Mouse (Mus musculus) G1E (cell line): ENCODE measurements around the gene Iffo1. TPM values are rescaled to one million over a fixed set of nuclear protein-coding genes. Genes with fewer than 3 reads are reported as not detected.

Experiments
- ATAC-seq: 2 replicates; pipeline ENCODE4 v1.8.0; 2016; ENCODE audit warnings: mild to moderate bottlenecking; ENCODE audit not compliant: insufficient number of reproducible peaks, poor library complexity, low FRiP score, severe bottlenecking; ENCODE audit errors: extremely low read depth
- DNase-seq: peaks from one replicate; pipeline ENCODE4 v3.0.0; 2012; ENCODE audit warnings: low spot score
- H3K27me3 ChIP-seq: 2 replicates; pipeline ENCODE4 v1.6.1; 2012; ENCODE audit warnings: mild to moderate bottlenecking, low read length, inconsistent platforms; ENCODE audit not compliant: insufficient read depth
- H3K36me3 ChIP-seq: replicated peaks from 2 replicates; pipeline ENCODE3; 2012; ENCODE audit warnings: mild to moderate bottlenecking, inconsistent platforms
- H3K4me1 ChIP-seq: 2 replicates; pipeline ENCODE4 v1.6.1; 2012; ENCODE audit warnings: low read depth, low read length, inconsistent platforms, mixed read lengths; ENCODE audit not compliant: insufficient read depth
- H3K4me3 ChIP-seq: 2 replicates; pipeline ENCODE4 v1.5.1; 2012; ENCODE audit warnings: low read depth, mild to moderate bottlenecking, inconsistent platforms, low read length, moderate library complexity, mixed read lengths
- H3K9me3 ChIP-seq: replicated peaks from 2 replicates; pipeline ENCODE4 v1.6.1; 2012; ENCODE audit warnings: inconsistent platforms
- CTCF ChIP-seq: IDR thresholded peaks from 2 replicates; pipeline ENCODE4 v1.5.1; 2012; ENCODE audit warnings: low read depth, low read length, inconsistent platforms, mixed read lengths
- GATA1 ChIP-seq: IDR thresholded peaks from 2 replicates; pipeline ENCODE4 v1.6.1; 2012; ENCODE audit warnings: borderline replicate concordance, low read length, inconsistent platforms, mixed read lengths
- GATA2 ChIP-seq: IDR thresholded peaks from 2 replicates; pipeline ENCODE4 v1.6.1; 2012; ENCODE audit warnings: low read depth, low read length, inconsistent platforms, borderline replicate concordance
- POLR2AphosphoS5 ChIP-seq: IDR thresholded peaks from 2 replicates; pipeline ENCODE4 v1.6.1; 2012; ENCODE audit warnings: low read depth, low read length, inconsistent platforms; ENCODE audit not compliant: insufficient replicate concordance
- TAL1 ChIP-seq: conservative IDR thresholded peaks from 2 replicates; pipeline ENCODE4 v1.6.1; 2012; ENCODE audit warnings: low read depth, low read length, inconsistent platforms, mixed read lengths
- polyA plus RNA-seq: library from polyadenylated mRNA; stranded (reverse); fragments of >175 nt; gene quantifications from 2 replicates; pipeline ENCODE4 v1.2.3, GENCODE M21; 2012
- total RNA-seq, 2 experiments: library from RNA; stranded (forward) in 1 of 2; stranded (reverse) in 1 of 2; fragments of 200-1000 nt in 1 of 2; fragments of >200 nt in 1 of 2; fragmentation: Nextera tagmentation in 1 of 2; gene quantifications; 2 replicates each; pipeline ENCODE4 v1.2.3; 2014 to 2017

Gene Iffo1
- total and polyA plus RNA-seq, 3 experiments: 14.5 to 26.9 (median 25.1) TPM

- Histone ChIP-seq H3K9me3 (no peaks in the 10 kb centered on the region), H3K36me3 (peaks cover 79% of the 10 kb centered on the region), H3K27me3 (no peaks in the 10 kb centered on the region), H3K4me1 (peaks cover 59% of the 10 kb centered on the region), H3K4me3 (peak overlapping the region; percentile 85)
- DNase-seq (no peak), ATAC-seq (no peak)
- TF ChIP-seq POLR2AphosphoS5 (no peak), CTCF (no peak), GATA2 (no peak), GATA1 (no peak), TAL1 (no peak)
Measured at GRCm38 (mm10) chr6:125132470-125132869, 12.6 kb upstream of the Iffo1 start.

- ATAC-seq (no peak), DNase-seq (no peak)
Measured at GRCm38 (mm10) chr6:125137002-125137671, 7.9 kb upstream of the Iffo1 start.

DNA sequence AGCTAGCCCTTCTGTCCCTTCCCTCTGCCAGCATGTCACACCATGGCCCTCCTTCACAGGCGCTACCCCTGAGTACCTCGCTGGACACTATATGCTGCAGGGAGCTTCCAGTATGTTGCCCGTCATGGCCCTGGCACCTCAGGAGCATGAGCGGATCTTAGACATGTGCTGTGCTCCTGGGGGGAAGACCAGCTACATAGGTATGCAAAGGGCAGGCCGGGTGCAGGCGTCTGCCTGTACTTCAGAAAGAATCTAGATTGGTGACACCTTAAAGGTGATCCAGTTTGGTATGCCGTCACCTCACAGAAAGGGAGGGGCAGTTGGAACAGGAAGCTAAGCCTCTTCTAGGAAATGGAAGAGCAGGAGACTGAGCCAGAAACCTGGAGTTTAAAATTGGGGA lies 5.3 kb upstream of the Iffo1 start:
- Histone ChIP-seq H3K9me3 (no peaks in the 10 kb centered on the region), H3K36me3 (peaks cover 99% of the 10 kb centered on the region), H3K27me3 (no peaks in the 10 kb centered on the region), H3K4me3 (no peak overlapping the region), H3K4me1 (peaks cover 85% of the 10 kb centered on the region)
- ATAC-seq (no peak), DNase-seq (no peak)
- TF ChIP-seq POLR2AphosphoS5: 0 out of 2 replicates have a peak, but pooled peaks have one; percentile 27
- no peak for TF ChIP-seq TAL1

More at GRCm38 (mm10) chr6:125137002-125137671, 7.9 kb upstream of the Iffo1 start:
- Histone ChIP-seq H3K36me3 (peaks cover 94% of the 10 kb centered on the region), H3K9me3 (no peaks in the 10 kb centered on the region), H3K27me3 (no peaks in the 10 kb centered on the region), H3K4me3 (peak overlapping the region; percentile 2; the same call in 1 of the 2 replicates), H3K4me1 (peaks cover 82% of the 10 kb centered on the region)
- TF ChIP-seq TAL1 (no peak), POLR2AphosphoS5 (no peak), GATA1 (no peak), GATA2 (no peak), CTCF (no peak)

DNA sequence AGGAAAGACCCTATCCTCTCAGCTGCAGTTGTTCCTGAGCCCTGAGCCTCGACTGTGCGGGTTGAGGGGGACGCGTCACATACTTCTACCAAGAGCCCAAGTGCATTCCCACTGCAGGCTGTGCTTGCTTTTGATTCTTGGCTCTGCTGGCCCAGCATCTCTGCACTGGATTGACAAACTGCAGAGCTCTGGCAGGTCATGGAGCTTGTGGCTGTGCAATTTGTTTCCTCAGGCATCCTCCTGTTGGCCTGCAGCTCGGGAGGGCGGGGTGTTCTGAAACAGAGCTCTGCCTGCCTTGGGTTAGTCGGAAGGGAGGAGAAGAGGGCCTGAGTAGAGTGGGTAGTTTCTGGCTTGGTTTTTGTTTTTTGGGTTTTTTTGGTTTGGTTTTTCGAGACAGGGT lies 2.6 kb upstream of the Iffo1 start:
- Histone ChIP-seq H3K4me3 (no peak overlapping the region), H3K4me1 (peaks cover 88% of the 10 kb centered on the region), H3K9me3 (no peaks in the 10 kb centered on the region), H3K36me3 (peaks cover 91% of the 10 kb centered on the region), H3K27me3 (no peaks in the 10 kb centered on the region)
- DNase-seq (no peak), ATAC-seq (no peak)
- TF ChIP-seq CTCF (no peak), TAL1 (no peak), GATA2 (no peak), GATA1 (no peak), POLR2AphosphoS5 (no peak)

DNA sequence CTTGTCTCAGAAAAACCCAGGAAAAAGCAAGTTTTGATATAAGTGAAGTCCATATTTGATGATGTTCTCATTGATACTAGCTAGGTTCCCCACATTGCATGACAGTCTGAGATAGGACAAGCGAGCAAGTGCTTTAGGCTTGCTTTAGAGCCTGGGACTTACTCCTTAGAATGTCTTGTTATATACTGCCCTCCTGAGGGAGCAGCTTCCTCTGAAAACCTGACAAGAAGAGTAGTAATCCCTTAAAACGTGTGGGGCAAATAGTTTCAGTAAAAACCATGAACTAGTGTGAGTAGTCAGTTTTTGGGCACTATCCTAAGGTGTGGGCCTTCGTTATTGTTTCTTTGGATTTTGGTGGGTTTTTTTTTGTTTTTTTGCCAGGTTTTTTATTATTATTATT lies 1.9 kb upstream of the Iffo1 start:
- H3K9me3 ChIP-seq: no peaks in the 10 kb centered on the region
- no peak for DNase-seq
- no peak for ATAC-seq
- H3K27me3 ChIP-seq: no peaks in the 10 kb centered on the region
- TF ChIP-seq POLR2AphosphoS5 (no peak), GATA2 (no peak), TAL1 (no peak), GATA1 (no peak), CTCF (no peak)
- H3K4me3 ChIP-seq: no peak overlapping the region
- peaks cover 91% of the 10 kb centered on the region for H3K36me3 ChIP-seq
- peaks cover 89% of the 10 kb centered on the region for H3K4me1 ChIP-seq

GRCm38 (mm10) chr6:125143904-125144303 lies 1.1 kb upstream of the Iffo1 start:
- no peak for DNase-seq
- H3K4me3 ChIP-seq: peak overlapping the region; percentile 16; the same call in 1 of the 2 replicates
- H3K36me3 ChIP-seq: peaks cover 91% of the 10 kb centered on the region
- H3K27me3 ChIP-seq: no peaks in the 10 kb centered on the region
- no peaks in the 10 kb centered on the region for H3K9me3 ChIP-seq
- no peak for ATAC-seq
- H3K4me1 ChIP-seq: peaks cover 90% of the 10 kb centered on the region
- TF ChIP-seq GATA1 (no peak), TAL1 (no peak), POLR2AphosphoS5 (no peak), CTCF (no peak), GATA2 (no peak)
